Mouse (Mus musculus): Measurements from ENCODE around the gene Snrpa1. TPM values are rescaled to one million over a fixed set of nuclear protein-coding genes. Genes with fewer than 3 reads are reported as not detected.

Gene Snrpa1
- polyA plus RNA-seq, 1 experiment from 2014 or later = 276 TPM

- no peaks in the 10 kb centered on the region for H3K9me3 ChIP-seq (replicated peaks; ENCODE audit: control insufficient read depth, low read length)
- H3K27ac ChIP-seq (replicated peaks; ENCODE audit: low read depth, low read length) = no peak overlapping the region
- no peak overlapping the region for H3K4me3 ChIP-seq (ENCODE audit: low read depth, low read length)
- no peaks in the 10 kb centered on the region for H3K27me3 ChIP-seq (ENCODE audit: control insufficient read depth, insufficient read depth, low read length)
- H3K4me1 ChIP-seq (ENCODE audit: control insufficient read depth, insufficient read depth, low read length) = no peaks in the 10 kb centered on the region
- WGBS = 47% methylated on average over 7 of the region's 7 CpGs
- peaks cover under 1% of the 10 kb centered on the region; the same call in 1 of the 2 replicates for H3K36me3 ChIP-seq (replicated peaks; ENCODE audit: control insufficient read depth, insufficient read depth, low read depth, low read length)
- H3K4me2 ChIP-seq (ENCODE audit: low read depth, low read length) = no peak overlapping the region
- H3K9ac ChIP-seq (replicated peaks; ENCODE audit: low read length) = no peak overlapping the region
- DNase-seq (ENCODE audit: low spot score) = no peak
- ATAC-seq (replicated peaks; ENCODE audit: insufficient number of reproducible peaks, low FRiP score, low TSS enrichment, low read depth) = no peak
Measured at GRCm38 (mm10) chr7:66120702-66121396, 62.0 kb downstream of the Snrpa1 start.

Other genes starting within 250 kb of the Snrpa1 start
- 1.6 and 2.1 TPM in 2 replicates for gene Pcsk6, start 197.3 kb upstream of the Snrpa1 start, polyA plus RNA-seq (2014; fragmentation: Nextera tagmentation; extraction: Ambion mirVana)
- gene Gm45213, start 15.4 kb upstream of the Snrpa1 start, polyA plus RNA-seq (2014; fragmentation: Nextera tagmentation; extraction: Ambion mirVana) = not detected in 2 replicates
- gene Selenos, start 20.6 kb downstream of the Snrpa1 start, polyA plus RNA-seq (2014; fragmentation: Nextera tagmentation; extraction: Ambion mirVana) = 81.7 and 88.3 TPM in 2 replicates
- 23.8 and 26.7 TPM in 2 replicates for gene Chsy1, start 50.5 kb downstream of the Snrpa1 start, polyA plus RNA-seq (2014; fragmentation: Nextera tagmentation; extraction: Ambion mirVana)

All from embryonic facial prominence, embryonic 11.5 days (tissue).